Mouse (Mus musculus) left cerebral cortex, postnatal 4 days (tissue): Measurements from ENCODE around the gene Pias4. TPM values are rescaled to one million over a fixed set of nuclear protein-coding genes. Genes with fewer than 3 reads are reported as not detected.

ENCODE experiments used
- microRNA-seq: library from miRNA; unstranded; fragments of <30 nt; microRNA quantifications from one replicate; pipeline ENCODE4 v1.2.0, GENCODE M21; 2022
- total RNA-seq, 2 experiments: library from RNA; stranded (reverse); gene quantifications; 2 replicates each; pipeline ENCODE4 v1.2.3; 2021

The Pias4 gene
- total RNA-seq, 2 experiments from 2014 or later = 29.6 to 30.4 TPM

Small RNAs within 50 kb of the gene (microRNA-seq; reads per million reads assigned to microRNA genes)
- gene Mir5615-1 = not detected
- not detected for gene Mir5615-2

Other genes starting within 250 kb of the Pias4 start
- 10 to 100 TPM; 28.5 to 35.7 TPM for gene Lmnb2, start 249.7 kb downstream of the Pias4 start, total RNA-seq
- gene Gadd45b, start 237.8 kb downstream of the Pias4 start, total RNA-seq = 1 to 10 TPM; 5.3 to 6.2 TPM
- 100 to 1,000 TPM in 1 of 2 experiments, 10 to 100 TPM in 1; 96.7 to 106 TPM for gene Gng7, start 153.0 kb downstream of the Pias4 start, total RNA-seq
- 100 to 1,000 TPM; 104 to 111 TPM for gene Diras1, start 142.3 kb downstream of the Pias4 start, total RNA-seq
- 10 to 100 TPM; 57.8 to 59.8 TPM for gene Slc39a3, start 130.5 kb downstream of the Pias4 start, total RNA-seq
- gene Sgta, start 107.7 kb downstream of the Pias4 start, total RNA-seq = 100 to 1,000 TPM; 193 to 199 TPM
- 10 to 100 TPM; 53.6 to 56.5 TPM for gene Thop1, start 97.9 kb downstream of the Pias4 start, total RNA-seq
- gene Creb3l3, start 69.0 kb downstream of the Pias4 start, total RNA-seq = under 1 TPM; 0.22 to 0.60 TPM
- 100 to 1,000 TPM; 153 to 167 TPM for gene Map2k2, start 62.0 kb downstream of the Pias4 start, total RNA-seq
- 10 to 100 TPM; 23.3 to 24.7 TPM for gene Zbtb7a, start 32.7 kb downstream of the Pias4 start, total RNA-seq
- gene Eef2, start 8.7 kb upstream of the Pias4 start, total RNA-seq = 1,000 to 10,000 TPM; 1,312 to 1,322 TPM
- gene Dapk3, start 15.1 kb upstream of the Pias4 start, total RNA-seq = 10 to 100 TPM; 62.7 to 62.9 TPM
- not detected for gene 4930442H23Rik, start 15.9 kb upstream of the Pias4 start, total RNA-seq
- gene Nmrk2, start 34.1 kb upstream of the Pias4 start, total RNA-seq = under 1 TPM in 1 of 2 experiments, not detected in 1; 0.44 TPM
- 100 to 1,000 TPM; 195 to 206 TPM for gene Atcay, start 62.9 kb upstream of the Pias4 start, total RNA-seq
- gene Zfr2, start 65.2 kb upstream of the Pias4 start, total RNA-seq = 10 to 100 TPM; 65.2 to 66.0 TPM
- gene Matk, start 85.0 kb upstream of the Pias4 start, total RNA-seq = 100 to 1,000 TPM; 132 to 140 TPM
- 10 to 100 TPM; 41.9 to 50.6 TPM for gene Mrpl54, start 99.0 kb upstream of the Pias4 start, total RNA-seq
- 10 to 100 TPM; 22.6 to 28.2 TPM for gene Apba3, start 99.0 kb upstream of the Pias4 start, total RNA-seq
- gene Tjp3, start 123.7 kb upstream of the Pias4 start, total RNA-seq = 1 to 10 TPM; 5.4 to 6.1 TPM
- 100 to 1,000 TPM; 295 to 304 TPM for gene Pip5k1c, start 125.0 kb upstream of the Pias4 start, total RNA-seq
- gene Cactin, start 153.2 kb upstream of the Pias4 start, total RNA-seq = 10 to 100 TPM; 26.5 to 26.9 TPM
- 1 to 10 TPM; 1.6 to 2.0 TPM for gene Tbxa2r, start 160.8 kb upstream of the Pias4 start, total RNA-seq
- gene Gipc3, start 175.3 kb upstream of the Pias4 start, total RNA-seq = under 1 TPM; 0.12 to 0.28 TPM
- 10 to 100 TPM; 23.5 to 26.8 TPM for gene Hmg20b, start 182.6 kb upstream of the Pias4 start, total RNA-seq
- 10 to 100 TPM; 29.6 to 29.7 TPM for gene Mfsd12, start 189.6 kb upstream of the Pias4 start, total RNA-seq
- gene 4930404N11Rik, start 197.9 kb upstream of the Pias4 start, total RNA-seq = 1 to 10 TPM; 1.3 to 1.4 TPM
- 100 to 1,000 TPM; 109 to 112 TPM for gene Fzr1, start 210.6 kb upstream of the Pias4 start, total RNA-seq
- gene Dohh, start 216.5 kb upstream of the Pias4 start, total RNA-seq = 10 to 100 TPM; 58.8 to 61.5 TPM
- 1 to 10 TPM; 3.7 to 4.4 TPM for gene Gm48551, start 216.5 kb upstream of the Pias4 start, total RNA-seq
- gene Gm48552, start 221.1 kb upstream of the Pias4 start, total RNA-seq = 1 to 10 TPM; 2.7 to 5.9 TPM
- 1 to 10 TPM; 1.5 to 2.3 TPM for gene Smim24, start 225.1 kb upstream of the Pias4 start, total RNA-seq